Mouse (Mus musculus): ENCODE measurements around the gene Crlf2. TPM values are rescaled to one million over a fixed set of nuclear protein-coding genes. Genes with fewer than 3 reads are reported as not detected.

Gene Crlf2
- polyA plus RNA-seq, 1 experiment from 2014 or later, result 3.0 TPM

DNA sequence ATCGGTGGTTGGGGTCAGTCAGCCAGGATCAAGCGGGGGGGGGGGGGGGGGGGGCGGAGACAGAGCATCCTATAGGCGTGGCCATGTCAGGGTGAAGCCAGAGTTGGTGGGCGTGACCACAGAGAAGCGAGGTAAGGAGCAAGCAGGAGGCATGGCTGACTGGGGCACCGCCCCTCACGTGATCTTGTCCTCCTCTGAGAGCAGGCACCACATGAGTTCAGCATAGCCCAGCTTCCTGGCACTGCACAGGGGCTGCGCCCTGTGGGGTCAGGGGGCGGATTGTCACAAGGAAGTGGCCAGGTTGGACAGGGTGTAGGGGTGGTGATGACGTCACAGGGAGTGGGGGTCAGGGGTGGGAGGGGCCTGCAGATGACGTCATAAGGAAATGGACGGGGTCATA is 6.7 kb downstream of the Crlf2 start:
- Histone ChIP-seq H3K27me3 (ENCODE audit: control insufficient read depth, insufficient read depth, low read length) (no peaks in the 10 kb centered on the region), H3K36me3 (ENCODE audit: control insufficient read depth, insufficient read depth, low read length) (peaks cover 5% of the 10 kb centered on the region; the same call in 1 of the 2 replicates), H3K4me3 (ENCODE audit: low read depth, low read length) (no peak overlapping the region), H3K9ac (ENCODE audit: low read length) (no peak overlapping the region), H3K9me3 (ENCODE audit: control insufficient read depth, low read length) (peaks cover 19% of the 10 kb centered on the region), H3K27ac (replicated peaks; ENCODE audit: low read depth, low read length) (no peak overlapping the region), H3K4me1 (ENCODE audit: control insufficient read depth, insufficient read depth, low read length) (no peaks in the 10 kb centered on the region), H3K4me2 (ENCODE audit: low read depth, severe bottlenecking) (no peak overlapping the region)
- DNase-seq (ENCODE audit: low spot score) (peak; percentile 23), ATAC-seq (ENCODE audit: insufficient number of reproducible peaks, low FRiP score, low TSS enrichment, low read depth) (no peak)
- 90% methylated on average over 10 of the region's 13 CpGs for WGBS

DNA sequence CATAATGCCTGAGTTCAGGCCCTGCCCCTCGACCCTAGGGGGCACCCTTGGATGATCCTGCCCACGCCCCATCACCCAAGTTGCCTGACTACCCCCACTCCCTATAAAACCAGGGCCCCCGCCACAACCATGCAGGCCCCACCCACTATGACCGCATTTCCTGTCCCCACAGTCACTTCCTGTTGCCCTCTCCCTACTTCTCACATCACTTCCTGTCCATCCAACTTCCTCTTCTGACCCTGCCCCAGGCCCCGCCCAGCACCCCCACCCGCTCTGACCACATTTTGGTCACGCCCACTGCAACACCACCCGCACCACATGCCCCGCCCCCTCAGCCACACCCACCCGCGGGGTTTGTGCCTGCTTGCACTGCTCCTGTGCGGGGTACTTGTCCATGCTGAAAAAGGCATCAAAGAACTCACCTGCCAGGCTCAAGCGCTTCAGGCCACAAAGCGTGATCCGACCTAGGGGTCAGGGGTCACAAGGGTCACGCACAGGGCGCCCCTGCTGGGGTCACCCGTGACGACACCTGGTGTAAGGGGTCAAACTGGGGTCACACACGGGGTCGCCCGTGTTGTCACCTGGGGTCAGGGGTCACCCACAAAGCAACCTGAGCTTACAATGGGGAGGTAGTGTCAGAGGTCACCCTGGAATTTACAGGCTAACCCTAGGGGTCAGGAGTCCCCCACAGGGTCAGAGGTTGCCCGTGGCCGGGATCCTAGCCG is 7.6 kb downstream of the Crlf2 start:
- H3K9me3 ChIP-seq (ENCODE audit: control insufficient read depth, low read length), result peaks cover 17% of the 10 kb centered on the region
- H3K4me2 ChIP-seq (ENCODE audit: low read depth, severe bottlenecking), result no peak overlapping the region
- no peak overlapping the region for H3K9ac ChIP-seq (ENCODE audit: low read length)
- peaks cover 5% of the 10 kb centered on the region; the same call in 1 of the 2 replicates for H3K36me3 ChIP-seq (ENCODE audit: control insufficient read depth, insufficient read depth, low read length)
- H3K27ac ChIP-seq (replicated peaks; ENCODE audit: low read depth, low read length), result no peak overlapping the region
- ATAC-seq (ENCODE audit: insufficient number of reproducible peaks, low FRiP score, low TSS enrichment, low read depth), result no peak
- WGBS, result 93% methylated on average over 25 of the region's 25 CpGs
- no peak overlapping the region for H3K4me3 ChIP-seq (ENCODE audit: low read depth, low read length)
- no peaks in the 10 kb centered on the region for H3K4me1 ChIP-seq (ENCODE audit: control insufficient read depth, insufficient read depth, low read length)
- peak; percentile 29 for DNase-seq (ENCODE audit: low spot score)
- H3K27me3 ChIP-seq (ENCODE audit: control insufficient read depth, insufficient read depth, low read length), result no peaks in the 10 kb centered on the region

DNA sequence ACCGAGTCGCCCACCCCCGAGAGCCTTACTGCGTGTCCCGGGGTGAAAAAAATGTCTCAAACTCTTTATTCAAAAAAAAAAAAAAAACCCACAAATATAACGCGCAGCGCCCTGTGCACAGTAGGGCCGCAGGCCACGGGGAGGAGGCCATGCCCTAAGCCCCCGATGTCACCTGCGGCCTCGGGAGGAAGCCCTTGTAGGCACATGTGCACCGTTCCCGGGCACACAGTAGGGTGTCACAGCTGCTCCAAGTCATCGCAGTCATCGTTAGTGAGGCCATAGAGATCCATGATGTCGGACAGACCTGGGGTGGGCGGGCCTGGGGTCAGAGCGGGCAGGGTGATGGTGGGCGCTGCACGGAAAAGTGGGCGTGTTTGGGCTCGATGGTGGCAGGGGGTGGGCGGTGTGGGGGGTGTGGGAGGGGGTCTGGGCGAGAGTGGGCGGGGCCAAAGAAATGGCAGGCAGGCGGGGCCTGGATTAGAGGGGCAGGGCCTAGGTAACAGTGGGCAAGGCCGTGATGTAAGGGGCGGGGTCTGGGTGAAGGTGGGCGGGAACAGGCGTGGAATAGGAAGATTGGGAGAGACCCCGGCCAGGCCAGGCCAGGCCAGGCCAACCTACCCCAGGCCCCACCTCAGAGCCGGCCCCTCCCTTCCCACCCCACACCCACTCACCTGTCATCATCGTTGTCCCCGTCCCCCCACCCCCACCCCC is 8.4 kb downstream of the Crlf2 start:
- no peak overlapping the region for H3K4me3 ChIP-seq (ENCODE audit: low read depth, low read length)
- peaks cover 8% of the 10 kb centered on the region for H3K9me3 ChIP-seq (ENCODE audit: control insufficient read depth, low read length)
- 90% methylated on average over 27 of the region's 36 CpGs for WGBS
- no peak overlapping the region for H3K27ac ChIP-seq (replicated peaks; ENCODE audit: low read depth, low read length)
- no peak for ATAC-seq (ENCODE audit: insufficient number of reproducible peaks, low FRiP score, low TSS enrichment, low read depth)
- H3K27me3 ChIP-seq (ENCODE audit: control insufficient read depth, insufficient read depth, low read length), result no peaks in the 10 kb centered on the region
- DNase-seq (ENCODE audit: low spot score), result no peak
- H3K4me2 ChIP-seq (ENCODE audit: low read depth, severe bottlenecking), result no peak overlapping the region
- H3K4me1 ChIP-seq (ENCODE audit: control insufficient read depth, insufficient read depth, low read length), result no peaks in the 10 kb centered on the region
- H3K9ac ChIP-seq (ENCODE audit: low read length), result no peak overlapping the region
- H3K36me3 ChIP-seq (ENCODE audit: control insufficient read depth, insufficient read depth, low read length), result no peaks in the 10 kb centered on the region

DNA sequence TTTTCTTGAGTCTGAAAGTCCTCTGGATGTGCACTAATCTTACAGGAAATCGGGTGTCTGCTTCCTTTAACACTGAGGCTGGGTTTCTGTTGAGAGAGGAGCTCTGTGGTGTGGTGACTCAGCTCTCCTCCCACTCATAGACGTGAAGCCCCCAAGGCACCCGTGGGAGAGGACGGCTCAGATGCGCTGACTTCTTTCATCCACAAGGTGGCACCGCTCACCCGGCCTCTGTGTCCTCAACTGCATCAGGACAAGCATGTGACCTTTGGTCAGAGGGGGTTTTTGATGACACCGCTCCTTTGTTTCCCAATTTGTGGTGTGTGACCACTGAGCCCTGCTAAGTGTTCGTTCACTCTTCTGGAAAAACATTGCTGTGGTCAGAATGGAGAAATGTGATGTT is 10.1 kb downstream of the Crlf2 start:
- no peak for ATAC-seq (ENCODE audit: insufficient number of reproducible peaks, low FRiP score, low TSS enrichment, low read depth)

DNA sequence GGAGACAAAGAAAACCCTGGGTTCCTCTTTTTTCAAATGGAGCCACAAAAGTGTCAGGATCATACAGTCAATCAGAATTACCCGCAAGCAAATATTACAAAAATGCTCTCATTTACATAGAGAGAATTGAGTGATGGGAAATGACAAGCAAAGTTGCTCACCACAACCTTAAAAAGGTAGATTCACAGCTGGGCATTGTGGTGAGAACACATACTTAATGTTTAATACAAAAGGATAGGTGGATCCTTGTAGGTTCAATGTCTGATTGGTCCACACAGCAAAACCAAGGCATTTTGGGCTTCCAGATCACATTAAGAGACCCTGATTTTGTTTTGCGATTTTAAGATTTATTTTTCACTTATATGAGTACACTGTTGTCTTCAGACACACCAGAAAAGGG is 11.7 kb downstream of the Crlf2 start:
- no peak overlapping the region for H3K27ac ChIP-seq (replicated peaks; ENCODE audit: low read depth, low read length)
- no peak overlapping the region for H3K4me2 ChIP-seq (ENCODE audit: low read depth, severe bottlenecking)
- WGBS, result 87% methylated on average over 2 of the region's 2 CpGs
- H3K9me3 ChIP-seq (ENCODE audit: control insufficient read depth, low read length), result no peaks in the 10 kb centered on the region; the same call in 1 of the 2 replicates
- DNase-seq (ENCODE audit: low spot score), result no peak
- H3K36me3 ChIP-seq (ENCODE audit: control insufficient read depth, insufficient read depth, low read length), result no peaks in the 10 kb centered on the region
- H3K4me1 ChIP-seq (ENCODE audit: control insufficient read depth, insufficient read depth, low read length), result no peaks in the 10 kb centered on the region
- H3K27me3 ChIP-seq (ENCODE audit: control insufficient read depth, insufficient read depth, low read length), result no peaks in the 10 kb centered on the region
- H3K4me3 ChIP-seq (ENCODE audit: low read depth, low read length), result no peak overlapping the region
- H3K9ac ChIP-seq (ENCODE audit: low read length), result no peak overlapping the region
- no peak for ATAC-seq (ENCODE audit: insufficient number of reproducible peaks, low FRiP score, low TSS enrichment, low read depth)

More for the DNA sequence above, 10.1 kb downstream of the Crlf2 start:
- Histone ChIP-seq H3K4me2 (ENCODE audit: low read depth, severe bottlenecking) (no peak overlapping the region), H3K4me3 (ENCODE audit: low read depth, low read length) (no peak overlapping the region), H3K27me3 (ENCODE audit: control insufficient read depth, insufficient read depth, low read length) (no peaks in the 10 kb centered on the region), H3K4me1 (ENCODE audit: control insufficient read depth, insufficient read depth, low read length) (no peaks in the 10 kb centered on the region), H3K27ac (replicated peaks; ENCODE audit: low read depth, low read length) (no peak overlapping the region), H3K9ac (ENCODE audit: low read length) (no peak overlapping the region), H3K9me3 (ENCODE audit: control insufficient read depth, low read length) (peaks cover 5% of the 10 kb centered on the region), H3K36me3 (ENCODE audit: control insufficient read depth, insufficient read depth, low read length) (no peaks in the 10 kb centered on the region)
- no peak for DNase-seq (ENCODE audit: low spot score)
- 68% methylated on average over 9 of the region's 9 CpGs for WGBS

DNA sequence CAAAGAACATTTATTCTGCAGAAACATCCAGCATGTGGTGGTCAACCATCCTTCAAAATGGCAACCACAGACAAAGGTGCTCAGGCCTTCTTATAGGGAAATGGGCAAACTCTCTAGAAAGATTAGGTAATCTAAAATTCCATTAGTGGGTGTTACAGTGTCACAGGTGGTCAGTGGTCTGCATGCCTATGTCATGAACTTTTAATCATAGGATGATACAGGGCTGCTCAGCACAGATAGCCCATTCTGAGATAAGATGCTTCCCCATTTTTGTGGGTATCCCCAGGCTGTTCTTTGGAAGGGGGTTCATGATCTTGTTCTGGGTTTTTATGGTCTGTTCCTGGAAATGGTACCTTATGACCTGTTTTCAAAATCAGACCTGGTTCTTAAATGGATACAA is 49.1 kb downstream of the Crlf2 start:
- DNase-seq (ENCODE audit: low spot score), result no peak
- no peak overlapping the region for H3K9ac ChIP-seq (ENCODE audit: low read length)
- H3K4me1 ChIP-seq (ENCODE audit: control insufficient read depth, insufficient read depth, low read length), result no peaks in the 10 kb centered on the region

DNA sequence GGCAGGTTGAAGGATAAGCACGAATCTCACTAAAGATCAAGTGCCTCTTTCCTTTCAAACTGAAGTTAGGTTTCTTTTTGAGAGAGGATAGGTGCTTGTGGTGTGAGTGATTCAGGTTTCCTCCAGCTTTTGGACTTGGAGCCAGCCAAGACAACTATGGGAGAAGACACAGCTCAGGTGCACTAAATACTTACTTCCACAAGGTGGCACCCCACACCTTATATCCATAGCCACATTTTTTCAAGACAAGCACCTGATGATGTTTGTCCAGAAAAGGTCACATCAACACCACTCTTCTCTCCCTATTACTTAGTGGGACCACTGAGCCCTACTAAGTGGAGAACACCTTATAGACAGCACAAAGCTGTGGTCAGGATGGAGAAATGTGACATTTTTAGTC is 52.1 kb downstream of the Crlf2 start:
- Histone ChIP-seq H3K4me2 (ENCODE audit: low read depth, severe bottlenecking) (no peak overlapping the region), H3K9me3 (ENCODE audit: control insufficient read depth, low read length) (no peaks in the 10 kb centered on the region), H3K36me3 (ENCODE audit: control insufficient read depth, insufficient read depth, low read length) (no peaks in the 10 kb centered on the region), H3K27ac (replicated peaks; ENCODE audit: low read depth, low read length) (no peak overlapping the region), H3K4me1 (ENCODE audit: control insufficient read depth, insufficient read depth, low read length) (no peaks in the 10 kb centered on the region), H3K27me3 (ENCODE audit: control insufficient read depth, insufficient read depth, low read length) (no peaks in the 10 kb centered on the region), H3K4me3 (ENCODE audit: low read depth, low read length) (no peak overlapping the region), H3K9ac (ENCODE audit: low read length) (no peak overlapping the region)
- ATAC-seq (ENCODE audit: insufficient number of reproducible peaks, low FRiP score, low TSS enrichment, low read depth), result no peak
- peak; percentile 20 for DNase-seq (ENCODE audit: low spot score)
- 17% methylated on average over 1 of the region's 1 CpGs for WGBS

More for the DNA sequence above, 49.1 kb downstream of the Crlf2 start:
- H3K4me3 ChIP-seq (ENCODE audit: low read depth, low read length), result no peak overlapping the region
- no peaks in the 10 kb centered on the region for H3K9me3 ChIP-seq (ENCODE audit: control insufficient read depth, low read length)
- no peak overlapping the region for H3K4me2 ChIP-seq (ENCODE audit: low read depth, severe bottlenecking)
- H3K36me3 ChIP-seq (ENCODE audit: control insufficient read depth, insufficient read depth, low read length), result no peaks in the 10 kb centered on the region
- H3K27me3 ChIP-seq (ENCODE audit: control insufficient read depth, insufficient read depth, low read length), result no peaks in the 10 kb centered on the region
- ATAC-seq (ENCODE audit: insufficient number of reproducible peaks, low FRiP score, low TSS enrichment, low read depth), result no peak
- H3K27ac ChIP-seq (replicated peaks; ENCODE audit: low read depth, low read length), result no peak overlapping the region
